Mouse (Mus musculus) left cerebral cortex, adult 8-10 months (tissue): ENCODE measurements around the gene Stbd1. TPM values are rescaled to one million over a fixed set of nuclear protein-coding genes. Genes with fewer than 3 reads are reported as not detected.
A peak's percentile ranks its signal among the peaks of the same experiment; 100 is the strongest.

Experiments
- DNase-seq, 2 experiments: peaks; one replicate each; pipeline ENCODE4 v3.0.0; 2022; ENCODE audit warnings: low spot score in 2 of 2
- total RNA-seq, 4 experiments: library from RNA; stranded (reverse); gene quantifications; 2 replicates each; pipeline ENCODE4 v1.2.4; 2022

Gene Stbd1
- 1 to 10 TPM in 2 of 4 experiments, under 1 TPM in 2; 0.78 to 1.3 (median 1.0) TPM for total RNA-seq

DNA sequence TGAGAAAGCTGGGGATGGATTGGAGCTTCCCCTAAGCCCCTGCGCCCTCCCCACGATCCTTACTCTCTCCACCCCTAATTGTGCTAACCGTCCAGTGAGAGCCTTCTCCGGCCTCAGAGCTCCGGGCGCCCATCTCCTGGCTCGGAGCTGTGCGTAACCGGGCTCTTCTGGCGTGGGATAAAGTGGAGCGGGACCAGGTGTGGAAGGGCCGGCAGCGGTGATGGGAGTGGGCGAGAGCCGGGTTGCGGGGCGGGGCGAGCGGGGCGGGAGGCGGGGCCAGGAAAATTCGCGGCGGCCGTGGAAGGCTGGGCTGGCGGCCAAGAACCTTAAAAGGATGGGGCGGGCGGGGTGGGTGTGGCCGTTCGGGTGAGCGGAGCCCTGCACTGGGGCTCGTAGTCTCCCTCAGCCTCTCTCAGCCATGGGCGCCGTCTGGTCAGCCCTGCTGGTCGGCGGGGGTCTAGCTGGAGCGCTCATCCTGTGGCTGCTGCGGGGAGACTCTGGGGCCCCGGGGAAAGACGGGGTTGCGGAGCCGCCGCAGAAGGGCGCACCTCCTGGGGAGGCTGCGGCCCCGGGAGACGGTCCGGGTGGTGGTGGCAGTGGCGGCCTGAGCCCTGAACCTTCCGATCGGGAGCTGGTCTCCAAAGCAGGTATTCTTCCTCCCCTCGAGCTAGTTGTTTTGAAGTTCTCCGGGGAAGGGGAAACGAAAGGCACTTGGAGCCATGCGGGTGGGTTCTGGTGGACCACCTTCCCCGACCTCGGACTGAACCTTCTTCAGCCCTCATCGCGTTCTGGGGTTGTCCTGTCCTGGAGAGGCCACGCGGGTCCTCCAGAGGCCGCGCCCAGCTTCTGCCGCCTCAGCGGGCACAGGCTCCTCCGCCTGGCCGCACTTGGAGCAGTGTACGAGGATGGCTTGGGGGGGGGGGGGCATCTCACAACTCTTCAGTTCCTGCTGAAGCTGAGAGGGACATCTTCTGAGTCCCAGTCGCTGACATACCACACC is at the start of gene Stbd1:
Stbd1 (plus strand) TSS at position 351 of the 1,000 bp plus-strand sequence.
- DNase-seq = no peak

DNA sequence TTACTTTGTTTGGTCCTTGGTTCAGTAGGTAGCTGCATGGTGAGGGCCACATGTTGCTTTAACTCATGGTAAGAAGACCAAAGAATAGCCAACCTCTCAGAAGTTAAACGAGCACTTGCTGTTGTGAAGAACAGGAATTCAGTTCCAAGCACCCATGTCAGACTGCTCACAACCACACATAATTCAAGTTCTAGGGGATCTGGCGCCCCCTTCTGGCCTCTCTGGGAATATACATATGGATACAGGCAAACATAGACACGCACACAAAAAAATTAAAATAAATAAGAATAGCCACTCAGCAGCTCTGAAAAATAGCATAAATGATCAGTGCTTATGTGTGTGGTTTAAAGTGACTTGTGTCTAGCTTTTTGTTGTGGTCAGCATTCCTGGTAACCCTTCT is 48.9 kb upstream of the Stbd1 start:
- no peak for DNase-seq

DNA sequence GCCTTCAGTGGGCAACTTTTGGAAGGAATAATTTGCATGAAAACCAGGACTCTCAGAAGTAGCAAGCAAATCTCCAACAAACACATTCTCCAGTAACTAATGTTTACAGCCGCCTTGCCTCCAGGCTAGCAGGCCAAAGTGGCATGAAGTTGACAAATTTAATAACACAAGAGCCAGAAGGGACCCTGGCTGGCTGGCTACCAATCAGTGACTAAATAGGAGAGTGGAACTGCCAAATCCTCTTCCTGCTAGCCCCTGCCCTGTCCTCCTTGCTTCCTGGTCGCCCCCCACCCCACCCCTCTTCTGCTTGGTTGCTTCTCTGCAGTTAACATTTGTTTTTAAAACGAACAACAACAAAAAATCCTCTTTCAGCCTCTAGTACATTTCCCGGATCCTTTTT is 48.4 kb upstream of the Stbd1 start:
- no peak for DNase-seq

DNA sequence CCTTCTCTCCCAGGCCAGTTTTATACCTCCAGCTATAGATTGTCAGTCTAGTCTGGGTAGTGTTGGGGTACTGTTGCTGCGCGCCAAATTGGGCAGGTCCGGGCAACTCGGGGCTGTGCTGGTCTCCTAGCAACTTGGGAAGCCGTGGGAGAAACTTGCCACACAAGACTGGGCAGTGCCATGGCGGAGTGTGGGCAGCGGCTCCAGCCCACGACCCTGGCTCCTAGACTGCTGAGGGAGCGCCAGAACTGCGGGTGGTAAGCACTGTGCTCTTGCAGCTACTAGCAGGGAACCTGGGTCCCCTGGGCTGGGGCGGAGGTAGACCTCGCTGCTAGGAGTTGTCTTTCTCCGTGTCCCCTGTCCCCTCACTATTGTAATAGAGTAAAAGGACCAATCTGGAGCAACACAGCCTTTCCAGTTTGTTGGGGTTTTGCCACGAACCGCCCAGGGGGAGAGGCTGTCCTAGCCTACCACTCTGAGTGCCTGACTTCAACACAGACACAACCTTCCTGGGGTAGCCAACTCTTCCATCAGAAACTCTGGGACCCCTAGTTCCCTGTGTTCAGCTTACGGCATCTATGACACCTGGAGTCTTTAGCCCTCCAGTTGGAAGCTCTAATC is 47.8 kb upstream of the Stbd1 start, which contains the start of gene Fam47e:
Fam47e (plus strand) TSS at position 179 of the 621 bp plus-strand sequence.
- DNase-seq = peak; percentile 18 to 51

DNA sequence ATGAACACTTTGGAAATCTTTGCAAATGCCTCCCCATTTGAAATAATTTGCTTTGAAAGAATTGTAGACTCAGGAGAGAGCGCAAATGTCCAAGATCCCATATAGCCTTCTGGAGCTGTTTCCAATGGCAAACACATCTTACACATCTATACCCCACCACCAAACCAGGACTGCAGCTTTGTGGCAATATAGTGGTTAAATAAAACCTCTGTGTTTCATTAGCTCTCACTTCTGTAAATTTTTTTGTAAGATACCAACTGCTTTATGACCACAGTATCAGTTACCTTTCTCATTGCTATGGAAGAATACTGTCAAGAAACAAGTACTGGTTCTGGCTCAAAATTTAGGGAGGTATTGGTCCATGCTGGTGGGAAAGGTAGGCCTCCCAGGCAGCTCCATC is 46.9 kb upstream of the Stbd1 start:
- DNase-seq = no peak

DNA sequence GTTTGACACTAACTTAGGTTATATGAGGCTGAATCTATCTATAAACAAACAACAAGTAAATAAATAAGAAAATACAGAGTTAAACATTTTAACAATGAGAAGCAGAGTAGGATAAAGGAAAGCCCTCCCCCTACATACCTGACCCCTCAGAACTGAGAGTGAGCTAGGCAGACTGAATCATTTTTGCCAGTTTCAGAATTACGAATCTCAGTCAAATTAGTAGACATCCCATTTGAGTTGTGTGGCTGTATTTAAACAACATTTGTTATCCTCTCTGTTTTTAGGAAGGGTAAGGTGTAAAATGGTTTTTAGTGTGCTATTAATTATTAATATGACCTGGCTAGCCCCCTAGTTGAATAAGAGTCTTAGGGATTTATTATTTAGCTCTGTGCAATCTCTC is 45.3 kb upstream of the Stbd1 start:
- no peak for DNase-seq

DNA sequence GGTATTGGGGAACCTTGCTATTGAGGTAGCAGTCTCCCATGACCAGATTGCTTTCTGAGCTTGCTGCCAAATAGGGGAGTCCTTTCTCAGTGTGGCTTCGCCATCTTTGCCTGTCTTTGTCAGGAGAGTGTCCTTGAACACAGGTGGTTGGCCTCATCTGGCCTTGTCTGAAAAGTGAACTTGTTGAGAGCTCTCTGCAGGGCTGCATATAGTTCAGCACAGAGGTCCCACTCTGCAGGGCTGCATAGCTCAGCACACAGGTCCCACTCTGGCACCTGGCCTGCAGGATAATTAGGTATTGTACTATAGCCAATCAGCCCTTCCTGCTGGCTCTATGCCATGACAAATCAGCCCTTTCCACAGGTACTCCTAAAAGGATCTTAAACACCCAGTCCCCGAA is 42.6 kb upstream of the Stbd1 start:
- no peak for DNase-seq

DNA sequence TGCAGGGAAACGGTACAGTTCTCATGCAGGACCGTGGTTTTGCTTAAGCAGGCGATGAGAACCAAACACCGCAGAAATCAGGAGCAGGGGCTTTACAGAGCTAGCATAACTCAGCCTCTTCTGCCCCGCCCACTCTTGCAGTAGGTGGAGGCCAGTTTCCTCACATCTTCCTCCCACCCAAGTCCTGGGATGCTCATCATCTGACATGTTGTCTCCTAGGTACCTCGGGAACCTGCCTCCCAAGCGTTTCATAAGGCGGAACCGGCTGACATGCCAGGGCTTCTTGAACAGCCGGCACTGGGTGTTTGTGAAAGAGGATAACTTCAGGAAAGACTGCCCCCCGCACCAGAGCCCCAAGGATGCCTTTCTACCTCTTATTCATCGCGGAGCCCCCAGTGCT is 40.8 kb upstream of the Stbd1 start:
- peak; percentile 10 to 29 for DNase-seq

DNA sequence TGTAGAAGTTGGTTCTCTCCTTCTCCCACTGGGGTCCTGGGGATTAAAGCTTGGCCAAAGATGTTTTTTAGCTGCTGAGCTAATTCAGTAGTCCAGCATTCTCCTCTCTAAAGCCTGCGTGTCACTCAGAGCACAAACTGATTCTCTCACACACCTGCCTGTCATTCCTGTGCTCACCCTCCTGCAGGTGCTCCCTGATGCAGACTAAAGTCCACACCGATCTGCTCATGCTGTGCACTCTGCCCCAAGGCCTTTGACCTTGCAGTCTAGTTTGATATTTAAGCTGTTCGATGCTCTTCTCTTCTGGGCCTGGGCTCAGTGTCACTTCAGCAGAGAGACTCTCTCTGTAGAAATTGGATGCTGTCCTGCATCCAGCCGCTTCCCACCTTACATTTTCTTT is 31.6 kb upstream of the Stbd1 start:
- DNase-seq = no peak

DNA sequence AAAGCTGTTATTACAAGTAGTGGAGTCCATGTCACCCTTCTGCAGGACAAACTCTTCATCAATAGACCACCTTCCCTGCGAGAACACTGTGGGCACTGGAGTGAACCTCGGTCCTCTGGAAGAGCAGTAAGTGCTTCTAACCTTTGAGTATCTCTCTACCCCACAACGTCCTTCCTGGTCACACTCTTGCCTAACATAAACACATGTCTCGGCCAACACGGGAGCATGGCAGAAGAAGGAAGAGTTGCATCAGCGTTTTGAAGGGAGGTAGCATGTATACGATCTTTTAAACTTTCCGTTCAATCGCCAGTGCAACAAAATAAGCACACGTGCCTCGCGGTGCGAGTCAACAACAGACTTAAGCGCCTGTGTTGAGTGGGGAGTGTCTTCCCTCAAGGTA is 23.3 kb upstream of the Stbd1 start:
- DNase-seq = no peak

DNA sequence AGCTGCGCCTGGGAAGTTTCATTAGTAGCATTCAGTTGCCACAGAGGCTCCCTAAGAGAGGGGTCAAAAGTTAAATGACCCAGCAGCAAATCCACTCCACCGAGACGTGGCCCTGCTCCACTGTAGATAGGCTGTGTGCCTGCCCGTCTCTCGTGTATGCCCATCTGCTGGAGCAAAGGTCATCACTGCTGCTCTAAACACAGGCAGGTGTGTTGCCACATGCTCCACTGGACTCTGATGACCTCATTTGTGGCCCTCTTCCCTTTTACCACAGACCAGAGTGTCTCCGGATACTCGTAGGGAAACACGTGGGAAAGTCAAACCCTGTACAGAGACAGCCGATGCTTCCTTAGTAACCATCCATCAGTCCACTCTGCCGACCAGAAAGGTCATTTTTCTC is 16.9 kb upstream of the Stbd1 start:
- no peak for DNase-seq

DNA sequence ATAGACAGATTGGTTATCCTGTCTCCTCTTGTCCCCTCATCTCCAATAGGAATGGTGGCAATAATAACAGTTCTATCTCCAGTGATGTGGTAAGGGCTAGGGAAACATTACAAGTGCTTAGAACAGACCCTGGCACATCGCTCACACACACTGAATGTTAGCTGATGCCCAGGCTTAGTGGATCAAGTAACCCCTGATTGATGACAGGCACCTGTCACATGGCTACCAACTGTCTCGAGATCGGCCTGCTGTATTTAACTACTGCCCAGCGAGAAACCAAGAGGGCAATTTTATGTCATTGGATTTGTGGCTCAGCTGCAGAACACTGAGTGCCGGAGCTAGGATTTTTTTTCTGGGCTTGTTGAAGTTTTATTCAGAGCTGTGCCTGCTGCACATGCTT is 7.8 kb upstream of the Stbd1 start:
- no peak for DNase-seq

DNA sequence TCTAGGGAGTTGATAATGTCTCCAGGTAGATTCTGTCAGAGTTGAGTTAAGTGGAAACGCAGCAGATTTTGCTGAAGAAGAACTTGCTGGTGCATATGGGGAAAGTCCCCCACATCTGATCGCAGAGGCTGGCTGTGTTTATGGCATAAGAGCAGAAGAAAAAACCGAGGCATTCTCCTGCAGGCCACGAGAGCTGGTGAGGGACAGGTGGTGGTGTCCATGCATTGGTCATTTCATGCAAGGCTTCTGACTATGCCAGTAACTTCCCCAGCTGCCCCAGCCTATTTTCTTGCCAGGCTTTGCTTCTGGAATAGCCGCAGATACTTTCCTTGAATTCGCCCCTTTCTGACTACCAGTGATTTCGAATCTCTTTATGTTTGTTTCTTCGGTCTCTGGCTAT is 6.0 kb upstream of the Stbd1 start:
- DNase-seq = no peak

DNA sequence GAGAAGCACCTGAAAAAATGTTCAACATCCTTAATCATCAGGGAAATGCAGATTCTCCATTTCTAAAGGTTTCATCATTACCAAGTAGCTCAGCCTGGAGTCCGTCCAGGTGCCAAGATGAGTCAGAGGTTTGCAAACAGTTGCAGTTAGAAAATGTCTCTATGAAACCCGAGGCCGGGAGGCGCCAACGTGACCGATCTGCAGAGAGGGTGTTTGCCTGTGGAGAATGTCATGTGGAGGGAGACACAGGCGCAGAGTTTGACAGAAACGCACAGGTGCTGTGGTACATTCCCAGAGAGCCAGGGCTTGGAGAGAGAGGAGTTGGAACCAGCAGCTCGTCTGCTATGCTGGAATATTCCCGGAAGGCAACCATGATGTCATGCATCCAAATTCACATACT is 3.8 kb upstream of the Stbd1 start:
- DNase-seq = peak in 1 of 2 experiments; percentile 28

DNA sequence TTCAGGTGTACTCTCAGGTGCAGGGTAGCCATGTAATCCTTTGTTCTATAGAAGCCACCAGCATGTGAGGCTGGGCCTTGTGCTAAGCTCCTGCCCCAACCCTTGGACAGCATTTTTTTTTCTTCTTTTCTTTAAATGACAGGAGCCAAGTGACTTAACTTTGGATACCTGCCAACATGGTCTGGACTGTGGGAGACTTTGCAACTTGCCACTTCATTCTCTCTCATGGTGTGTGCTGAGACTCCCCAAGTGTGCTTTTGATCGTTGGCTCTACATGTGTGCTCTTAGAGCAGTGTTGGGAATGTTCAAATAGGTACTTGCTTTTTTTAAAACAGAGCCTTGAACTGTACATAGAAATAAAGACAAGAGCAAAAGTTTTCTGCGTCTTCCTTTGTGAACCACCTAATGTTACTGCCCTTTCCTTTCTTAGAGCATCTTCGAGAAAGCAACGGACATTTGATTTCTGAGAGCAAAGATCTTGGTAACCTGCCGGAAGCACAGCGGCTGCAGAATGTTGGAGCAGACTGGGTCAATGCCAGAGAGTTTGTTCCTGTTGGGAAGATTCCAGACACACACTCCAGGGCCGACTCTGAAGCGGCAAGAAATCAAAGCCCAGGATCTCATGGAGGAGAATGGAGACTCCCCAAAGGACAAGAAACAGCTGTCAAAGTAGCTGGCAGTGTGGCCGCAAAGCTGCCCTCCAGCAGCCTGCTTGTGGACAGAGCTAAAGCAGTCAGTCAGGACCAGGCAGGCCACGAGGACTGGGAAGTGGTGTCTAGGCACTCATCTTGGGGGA is 1.8 kb downstream of the Stbd1 start:
- DNase-seq = no peak

DNA sequence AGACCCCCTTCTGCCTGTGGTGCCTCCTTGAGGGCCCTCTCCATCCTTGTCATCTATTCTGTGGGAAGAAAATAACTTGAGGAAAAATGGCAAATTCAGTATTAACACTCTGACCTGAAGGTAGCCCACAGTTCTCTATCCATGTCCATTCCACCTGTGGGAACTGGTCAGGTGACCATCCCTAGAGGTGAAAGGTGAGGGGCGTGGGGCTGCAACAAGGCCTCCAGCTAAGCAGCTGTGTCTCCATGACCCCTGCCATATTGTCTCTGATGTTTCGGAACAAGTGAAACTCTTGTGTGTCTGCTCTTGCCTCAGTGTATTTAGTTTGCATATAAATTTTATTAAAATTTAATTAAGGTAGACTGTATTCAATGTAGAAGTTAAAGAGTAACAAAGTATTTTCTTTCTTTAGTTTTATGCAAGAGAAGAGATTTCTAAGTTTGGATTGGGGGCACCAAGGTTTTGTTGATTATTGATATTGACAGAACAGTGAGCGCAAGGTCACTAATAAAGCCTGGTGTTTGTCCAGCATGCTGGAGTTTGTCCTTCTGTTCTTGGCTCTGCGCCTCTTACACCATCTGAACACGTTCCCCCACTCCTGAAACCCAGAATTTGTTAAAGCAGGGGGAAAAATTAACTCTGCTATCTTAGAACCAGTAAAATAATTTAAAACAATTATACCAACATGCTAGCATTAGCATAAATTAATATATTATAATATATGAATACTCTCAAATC is 4.8 kb downstream of the Stbd1 start:
- DNase-seq = no peak

DNA sequence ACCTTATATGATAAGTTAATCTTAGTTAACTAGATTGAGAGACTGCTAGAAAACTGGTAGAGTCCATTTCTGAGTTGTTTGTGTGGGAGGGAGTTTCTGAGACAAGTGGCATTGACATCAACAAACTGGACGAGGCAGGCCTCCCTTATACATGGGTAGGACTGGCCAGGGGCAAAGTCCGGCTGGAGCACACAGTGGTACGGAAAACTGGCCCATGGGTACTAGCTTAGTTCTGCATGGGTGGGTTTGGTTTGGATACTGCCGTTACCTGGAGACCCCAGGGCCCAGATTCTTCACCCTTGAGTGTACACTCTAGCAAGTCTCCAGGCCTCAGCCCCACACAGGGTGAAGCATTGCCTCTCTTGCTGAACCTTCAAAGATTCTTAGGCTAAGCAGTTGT is 9.9 kb downstream of the Stbd1 start:
- DNase-seq = no peak

DNA sequence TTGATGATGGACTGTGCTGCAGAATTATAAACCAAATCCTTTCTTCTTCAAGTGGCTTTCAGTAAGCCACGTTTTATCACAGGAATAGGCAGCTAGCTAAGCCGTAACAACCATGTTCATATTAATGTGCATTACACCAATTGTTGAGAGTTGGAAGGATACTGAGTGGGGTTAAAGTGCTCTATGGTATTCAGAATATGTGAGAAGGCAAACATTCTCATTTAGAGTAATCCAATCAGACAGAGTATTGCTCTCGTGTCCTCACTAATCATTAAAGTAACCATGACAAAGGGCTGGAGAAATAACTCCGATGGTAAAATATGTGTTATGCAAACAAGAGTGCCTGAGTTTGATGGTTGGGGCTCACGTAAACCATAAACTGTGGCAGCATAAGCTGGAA is 19.0 kb downstream of the Stbd1 start:
- no peak for DNase-seq

DNA sequence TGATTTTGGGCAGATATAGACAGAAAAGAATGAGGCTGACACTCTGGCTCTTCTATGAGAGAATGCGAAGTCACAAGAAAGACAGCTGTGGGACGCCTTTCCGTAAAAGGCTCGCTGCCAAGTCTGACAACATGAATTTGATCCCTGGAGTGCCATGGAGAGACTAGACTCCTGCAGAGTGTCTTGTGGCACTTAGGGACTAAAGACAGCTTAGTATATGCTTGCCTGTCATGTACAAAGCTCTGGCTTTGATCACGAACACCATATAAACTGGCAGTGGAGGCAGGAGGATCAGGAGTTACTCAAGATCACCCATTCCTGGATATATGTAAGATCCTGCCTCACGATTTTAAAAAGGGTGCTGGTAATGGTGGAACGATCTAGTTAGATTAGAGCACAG is 25.1 kb downstream of the Stbd1 start:
- DNase-seq = no peak

DNA sequence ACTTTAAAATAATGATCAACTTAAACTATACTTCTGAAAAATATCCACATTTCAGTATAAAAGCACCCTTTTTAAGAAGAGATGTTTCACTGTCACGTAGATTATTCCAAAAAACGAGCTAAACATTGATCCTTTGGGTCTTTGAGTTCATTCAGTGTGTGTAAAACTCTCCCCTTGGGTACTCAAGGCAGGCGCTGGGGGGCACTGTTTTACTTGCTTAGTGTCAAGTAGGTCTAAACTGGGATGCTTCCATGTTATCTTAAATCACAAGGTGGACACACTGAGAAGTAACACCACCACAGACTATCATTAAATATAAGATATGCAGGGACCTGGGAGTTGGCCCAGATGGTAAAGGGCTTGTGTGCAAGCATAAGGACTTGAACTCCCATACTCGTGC is 30.7 kb downstream of the Stbd1 start:
- DNase-seq = no peak

DNA sequence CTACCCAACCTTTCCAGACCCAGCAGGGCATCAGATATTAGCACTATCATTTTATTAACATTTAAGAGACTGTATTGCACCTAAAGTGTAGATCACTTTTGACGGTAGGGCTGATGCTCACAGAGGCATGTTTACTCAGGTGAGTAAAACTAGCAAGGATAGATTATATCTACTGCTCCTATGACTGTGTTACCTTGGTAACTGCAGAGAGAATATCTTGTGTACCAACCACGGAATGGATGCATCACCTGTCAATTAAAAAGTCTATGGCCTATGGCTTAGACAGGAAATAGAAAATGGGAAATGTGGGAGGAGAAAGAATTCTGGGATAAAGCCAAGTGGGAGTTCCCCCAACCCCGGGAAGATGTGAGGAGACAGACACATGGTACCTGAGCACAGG is 32.1 kb downstream of the Stbd1 start:
- DNase-seq = no peak
